Mouse (Mus musculus) intestine, embryonic 16.5 days (tissue): ENCODE data around the gene Ankrd36. TPM values are rescaled to one million over a fixed set of nuclear protein-coding genes. Genes with fewer than 3 reads are reported as not detected.

ENCODE experiments used
- ATAC-seq: fragments of 200-750 bp; cut with Nextera tagmentation; 2 replicates; pipeline ENCODE4 v1.8.0; 2017; ENCODE audit warnings: moderate TSS enrichment, moderate library complexity
- H3K27ac ChIP-seq: fragments of 300-500 bp; sonication (generic); 2 replicates; pipeline ENCODE4 v1.5.1; 2014; ENCODE audit warnings: mild to moderate bottlenecking, low read length
- H3K27me3 ChIP-seq: fragments of 300-500 bp; sonication (generic); replicated peaks from 2 replicates; pipeline ENCODE4 v1.6.1; 2014; ENCODE audit warnings: low read length, control low read depth, mixed read lengths; ENCODE audit not compliant: control insufficient read depth, insufficient read depth
- H3K36me3 ChIP-seq: fragments of 300-500 bp; sonication (generic); 2 replicates; pipeline ENCODE4 v1.6.1; 2014; ENCODE audit warnings: low read length, control low read depth; ENCODE audit not compliant: control insufficient read depth, insufficient read depth
- H3K4me1 ChIP-seq: fragments of 300-500 bp; sonication (generic); 2 replicates; pipeline ENCODE4 v1.6.1; 2014; ENCODE audit warnings: low read length, control low read depth, mixed read lengths; ENCODE audit not compliant: control insufficient read depth, insufficient read depth
- H3K4me2 ChIP-seq: fragments of 300-500 bp; sonication (generic); 2 replicates; pipeline ENCODE4 v1.6.1; 2014; ENCODE audit warnings: low read depth, low read length, control low read depth
- H3K4me3 ChIP-seq: fragments of 300-500 bp; sonication (generic); 2 replicates; pipeline ENCODE4 v1.5.1; 2014; ENCODE audit warnings: mild to moderate bottlenecking, low read length
- H3K9ac ChIP-seq: fragments of 300-500 bp; sonication (generic); 2 replicates; pipeline ENCODE4 v1.6.1; 2014; ENCODE audit warnings: low read depth, low read length
- H3K9me3 ChIP-seq: fragments of 300-500 bp; sonication (generic); 2 replicates; pipeline ENCODE4 v1.6.1; 2016; ENCODE audit warnings: low read length, control low read depth; ENCODE audit not compliant: control insufficient read depth
- WGBS: fragments of 180-500 bp; shearing (Covaris S2); extraction: QIAGEN DNeasy Blood & Tissue Kit; methylation state at CpG from one replicate; pipeline ENCODE4 v1.1.7; 2014; 5-methylcytosine and 5-hydroxymethylcytosine counted together
- polyA plus RNA-seq: library from polyadenylated mRNA; unstranded; fragments of >200 nt; fragmentation: Nextera tagmentation; extraction: Ambion mirVana; gene quantifications from 2 replicates; pipeline ENCODE4 v1.2.1, GENCODE M21; 2015

Ankrd36 gene
- polyA plus RNA-seq, 1 experiment from 2014 or later, result not detected

DNA sequence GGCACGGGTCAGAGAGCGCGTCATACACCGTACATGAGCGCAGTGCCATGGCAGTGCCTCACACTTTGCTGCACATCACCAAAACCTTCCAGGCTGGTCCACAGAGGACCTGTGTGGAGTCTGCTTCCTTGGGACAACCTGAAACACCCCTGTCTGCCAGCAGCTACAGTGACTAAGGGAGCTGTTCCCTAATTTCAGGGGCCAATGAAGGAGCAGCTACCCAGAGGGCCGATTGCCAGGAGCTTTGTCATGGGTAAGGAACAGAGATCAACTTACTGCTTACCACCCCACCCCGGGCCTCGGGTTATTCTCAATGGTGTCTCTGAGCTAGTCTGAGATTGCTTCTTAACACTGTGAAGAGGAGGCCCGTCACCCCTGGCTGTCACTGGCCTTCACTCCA lies 145.7 kb downstream of the Ankrd36 start:
- Histone ChIP-seq H3K27me3 (no peaks in the 10 kb centered on the region), H3K9me3 (no peaks in the 10 kb centered on the region), H3K9ac (no peak overlapping the region), H3K27ac (no peak overlapping the region), H3K36me3 (peaks cover 22% of the 10 kb centered on the region; the same call in 1 of the 2 replicates), H3K4me2 (no peak overlapping the region), H3K4me3 (no peak overlapping the region), H3K4me1 (no peaks in the 10 kb centered on the region)
- no peak for ATAC-seq
- 91% methylated on average over 9 of the region's 9 CpGs for WGBS

DNA sequence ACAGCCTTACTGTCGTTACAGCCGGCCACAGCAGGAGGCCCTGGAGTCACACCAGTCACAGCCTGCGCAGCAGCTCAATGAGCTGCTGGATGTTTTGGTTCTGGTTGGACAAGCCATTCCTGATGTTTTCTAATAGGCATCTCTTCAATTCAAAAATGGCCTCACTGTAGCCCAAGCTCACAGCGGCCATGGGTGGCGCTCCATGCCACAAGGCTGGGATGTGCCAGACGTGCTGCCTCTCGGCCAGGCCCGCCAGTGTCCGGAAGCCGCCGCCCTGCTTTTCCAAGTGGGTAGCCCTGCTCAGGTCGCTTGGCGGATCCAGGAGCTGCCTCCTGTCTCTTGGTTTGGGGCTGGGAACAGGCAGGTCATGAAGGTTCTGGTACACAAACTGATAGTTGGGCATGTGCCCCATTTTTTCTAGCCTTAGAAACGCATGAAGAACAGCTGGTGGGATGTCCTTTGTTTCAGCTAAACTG lies 146.2 kb downstream of the Ankrd36 start, which contains the start of gene Mrps24:
Gene Mrps24, minus strand, starts transcription at position 51 of the 476 bp plus-strand sequence.
- H3K27ac ChIP-seq, result no peak within 1 kb of the TSS
- no peak within 1 kb of the TSS for H3K4me3 ChIP-seq
- no peak for ATAC-seq
- H3K36me3 ChIP-seq, result peaks cover 22% of the 10 kb centered on the region; the same call in 1 of the 2 replicates
- H3K4me1 ChIP-seq, result no peaks in the 10 kb centered on the region
- no peak within 1 kb of the TSS for H3K4me2 ChIP-seq
- H3K9ac ChIP-seq, result no peak within 1 kb of the TSS
- no peaks in the 10 kb centered on the region for H3K9me3 ChIP-seq
- H3K27me3 ChIP-seq, result no peaks in the 10 kb centered on the region
- WGBS, result 82% methylated on average over 14 of the region's 14 CpGs

DNA sequence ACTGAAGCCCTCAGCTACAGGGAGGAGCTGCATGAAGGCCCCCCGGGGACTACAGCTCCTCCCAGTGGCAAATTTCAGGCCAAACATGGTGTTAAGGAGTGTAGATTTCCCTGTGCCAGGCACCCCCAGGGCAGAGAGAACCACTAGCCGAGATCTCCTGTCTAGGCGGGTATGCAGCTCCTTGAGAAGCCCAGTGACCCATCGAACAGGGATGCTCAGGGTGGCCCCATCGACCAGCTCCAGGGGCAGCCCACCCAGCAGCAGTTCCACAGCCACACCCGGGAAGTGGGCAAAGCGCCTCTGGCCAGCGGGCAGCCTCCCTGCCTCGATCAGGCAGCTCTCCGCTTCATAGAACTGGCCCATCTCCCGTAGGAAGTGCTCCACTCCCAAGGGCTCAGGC lies 146.8 kb downstream of the Ankrd36 start:
- Histone ChIP-seq H3K4me2 (no peak overlapping the region), H3K9me3 (no peaks in the 10 kb centered on the region), H3K36me3 (peaks cover 22% of the 10 kb centered on the region; the same call in 1 of the 2 replicates), H3K4me1 (no peaks in the 10 kb centered on the region), H3K27ac (no peak overlapping the region), H3K27me3 (no peaks in the 10 kb centered on the region), H3K9ac (no peak overlapping the region), H3K4me3 (no peak overlapping the region)
- no peak for ATAC-seq
- WGBS, result 86% methylated on average over 11 of the region's 11 CpGs

DNA sequence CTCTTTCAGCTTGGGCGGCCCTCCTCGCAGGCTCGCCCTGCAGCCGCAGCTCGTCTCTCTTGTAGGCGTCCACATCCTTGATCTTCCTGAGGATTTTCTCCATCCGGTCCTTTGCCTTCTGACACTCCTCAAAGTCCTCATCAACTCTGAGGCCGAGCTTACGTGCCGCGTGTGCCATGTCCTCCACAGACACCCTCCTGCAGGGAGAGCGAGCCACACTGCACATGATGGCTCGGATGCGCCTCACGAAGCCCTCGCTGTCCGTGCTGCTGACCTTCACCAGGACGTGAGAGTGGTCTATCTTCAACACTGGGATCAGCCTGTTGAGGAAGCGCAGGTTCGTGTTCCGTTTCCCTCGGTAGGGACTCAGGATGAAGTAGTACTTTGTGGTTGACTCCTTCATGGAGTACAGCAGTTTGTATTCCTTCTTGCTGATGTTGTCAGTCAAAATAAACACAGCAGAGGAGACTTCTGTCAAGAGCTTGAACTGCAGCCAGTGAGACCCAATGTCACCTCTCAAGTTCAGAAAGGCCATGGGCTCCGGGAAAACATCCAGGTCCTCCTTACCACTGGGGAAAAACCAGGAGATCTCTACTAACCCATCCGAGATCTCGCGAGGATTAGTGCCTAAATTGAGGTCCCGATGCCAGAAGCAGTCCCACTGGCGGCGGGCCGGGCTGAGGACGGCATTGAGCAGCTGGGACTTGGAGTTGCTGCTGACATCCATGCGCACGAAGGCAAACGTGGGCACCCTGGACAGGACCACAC lies 147.6 kb downstream of the Ankrd36 start:
- no peak for ATAC-seq
- no peak overlapping the region for H3K9ac ChIP-seq
- H3K4me2 ChIP-seq, result no peak overlapping the region
- no peak overlapping the region for H3K4me3 ChIP-seq
- H3K27ac ChIP-seq, result no peak overlapping the region
- H3K36me3 ChIP-seq, result peaks cover 24% of the 10 kb centered on the region; the same call in 1 of the 2 replicates
- H3K9me3 ChIP-seq, result no peaks in the 10 kb centered on the region
- no peaks in the 10 kb centered on the region for H3K4me1 ChIP-seq
- H3K27me3 ChIP-seq, result no peaks in the 10 kb centered on the region
- WGBS, result 91% methylated on average over 34 of the region's 34 CpGs

DNA sequence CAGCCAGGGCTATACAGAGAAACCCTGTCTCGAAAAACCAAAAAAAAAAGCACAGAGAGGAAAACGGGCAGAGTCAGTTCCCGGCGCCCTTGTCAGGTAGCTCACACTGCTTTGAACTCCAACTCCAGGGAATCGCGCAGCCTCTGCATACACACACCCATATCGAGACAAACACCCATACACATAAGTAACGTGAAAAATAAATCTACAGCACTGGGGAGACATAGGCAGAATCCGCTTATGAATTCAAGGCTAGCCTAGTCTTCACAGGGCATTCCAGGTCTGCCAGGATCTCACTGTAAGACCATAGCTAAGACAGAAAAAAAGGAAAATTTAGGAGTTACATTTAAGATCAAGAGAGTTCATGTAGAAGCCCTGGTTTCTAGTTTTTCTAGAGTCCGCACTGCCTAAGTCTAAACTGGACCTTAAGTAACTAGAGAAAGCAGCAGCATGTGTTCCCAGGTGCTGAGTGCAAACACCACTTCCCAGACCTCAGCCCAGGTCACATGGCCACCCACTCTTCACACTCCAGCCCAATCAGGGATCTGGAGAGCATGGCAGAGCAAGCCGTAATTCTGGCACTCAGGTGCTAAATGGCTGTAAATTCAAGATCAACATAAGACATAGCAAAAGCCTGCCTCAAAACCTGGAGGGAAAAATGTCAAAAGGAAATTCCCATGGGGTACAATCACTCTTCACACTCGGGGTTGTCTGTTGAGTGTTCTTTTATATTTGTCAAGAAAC lies 149.3 kb downstream of the Ankrd36 start:
- Histone ChIP-seq H3K27ac (no peak overlapping the region), H3K4me2 (no peak overlapping the region), H3K4me1 (no peaks in the 10 kb centered on the region), H3K36me3 (peaks cover 29% of the 10 kb centered on the region; the same call in 1 of the 2 replicates), H3K9me3 (no peaks in the 10 kb centered on the region), H3K9ac (no peak overlapping the region), H3K27me3 (no peaks in the 10 kb centered on the region), H3K4me3 (no peak overlapping the region)
- 92% methylated on average over 12 of the region's 12 CpGs for WGBS
- no peak for ATAC-seq

DNA sequence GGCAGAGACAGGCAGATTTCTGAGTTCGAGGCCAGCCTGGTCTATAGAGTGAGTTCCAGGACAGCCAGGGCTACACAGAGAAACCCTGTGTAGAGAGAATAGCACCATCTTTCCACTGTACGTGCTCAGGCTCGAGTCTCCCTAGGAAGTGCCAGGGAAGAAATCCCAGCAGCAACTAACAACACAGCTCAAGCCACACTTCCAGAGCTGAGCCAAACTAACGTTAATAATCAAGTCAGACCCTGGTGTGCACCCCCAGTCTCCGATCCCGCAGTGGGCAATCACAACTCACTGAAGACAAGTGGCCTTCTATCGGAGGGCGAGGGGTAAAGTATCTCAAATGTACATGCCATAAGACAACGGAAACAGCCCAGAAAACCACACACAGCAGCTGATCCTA lies 160.1 kb downstream of the Ankrd36 start:
- Histone ChIP-seq H3K4me2 (no peak overlapping the region), H3K36me3 (0 out of 2 replicates have a peak, but pooled peaks cover 2% of the 10 kb centered on the region), H3K4me3 (no peak overlapping the region), H3K27ac (no peak overlapping the region), H3K4me1 (peaks cover 13% of the 10 kb centered on the region), H3K9ac (no peak overlapping the region), H3K27me3 (no peaks in the 10 kb centered on the region), H3K9me3 (no peaks in the 10 kb centered on the region)
- WGBS, result 90% methylated on average over 9 of the region's 9 CpGs
- ATAC-seq, result no peak

DNA sequence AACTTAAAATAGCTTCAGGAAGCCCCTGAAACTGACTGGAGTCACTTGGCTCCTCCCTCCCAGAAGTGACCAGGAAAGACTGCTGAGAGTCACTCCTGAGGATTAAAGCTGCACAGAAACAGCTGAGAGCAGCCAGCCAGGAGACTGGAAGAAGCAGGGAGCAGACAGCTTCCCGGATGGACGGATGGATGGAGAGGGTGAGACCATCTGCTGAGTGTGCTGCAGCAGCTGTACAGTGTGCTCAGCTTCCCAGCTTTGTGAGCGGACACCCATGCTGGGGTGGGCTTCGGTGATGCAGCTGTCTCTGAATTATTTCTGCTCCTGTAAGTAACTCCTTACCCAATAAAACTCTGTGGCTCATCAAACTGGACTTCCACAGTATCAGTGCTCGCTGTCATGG lies 162.9 kb downstream of the Ankrd36 start:
- no peak overlapping the region for H3K27ac ChIP-seq

DNA sequence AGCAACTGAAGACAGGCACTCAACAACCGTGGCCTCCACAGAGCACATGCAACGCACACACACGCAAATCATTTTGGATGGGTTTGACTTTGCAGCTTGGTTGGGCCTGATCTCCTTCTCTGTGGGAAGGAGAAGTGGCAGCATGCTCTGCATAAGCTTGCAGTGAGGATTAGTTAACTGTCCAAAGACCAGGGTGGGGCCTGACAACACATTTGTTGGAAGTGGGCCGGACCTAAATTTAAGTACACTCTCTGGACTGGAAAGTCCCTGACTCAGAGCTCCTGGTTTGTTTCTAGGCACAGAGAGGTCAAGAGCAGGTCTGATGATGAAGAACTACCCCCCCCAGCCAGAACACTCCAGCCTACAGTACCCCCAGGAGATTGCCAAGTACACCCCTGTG lies 164.8 kb downstream of the Ankrd36 start:
- Histone ChIP-seq H3K36me3 (no peaks in the 10 kb centered on the region), H3K9me3 (no peaks in the 10 kb centered on the region), H3K4me3 (no peak overlapping the region), H3K9ac (no peak overlapping the region), H3K4me1 (peaks cover 20% of the 10 kb centered on the region), H3K4me2 (no peak overlapping the region), H3K27ac (no peak overlapping the region), H3K27me3 (no peaks in the 10 kb centered on the region)
- ATAC-seq, result no peak
- 87% methylated on average over 4 of the region's 4 CpGs for WGBS

More for the DNA sequence above, 162.9 kb downstream of the Ankrd36 start:
- no peak overlapping the region for H3K9ac ChIP-seq
- peaks cover 18% of the 10 kb centered on the region for H3K4me1 ChIP-seq
- no peaks in the 10 kb centered on the region for H3K27me3 ChIP-seq
- no peaks in the 10 kb centered on the region for H3K9me3 ChIP-seq
- H3K36me3 ChIP-seq, result no peaks in the 10 kb centered on the region
- WGBS, result 60% methylated on average over 5 of the region's 5 CpGs
- H3K4me3 ChIP-seq, result no peak overlapping the region
- H3K4me2 ChIP-seq, result no peak overlapping the region
- 0 out of 2 replicates have a peak, but pooled peaks have one; percentile 36 for ATAC-seq

DNA sequence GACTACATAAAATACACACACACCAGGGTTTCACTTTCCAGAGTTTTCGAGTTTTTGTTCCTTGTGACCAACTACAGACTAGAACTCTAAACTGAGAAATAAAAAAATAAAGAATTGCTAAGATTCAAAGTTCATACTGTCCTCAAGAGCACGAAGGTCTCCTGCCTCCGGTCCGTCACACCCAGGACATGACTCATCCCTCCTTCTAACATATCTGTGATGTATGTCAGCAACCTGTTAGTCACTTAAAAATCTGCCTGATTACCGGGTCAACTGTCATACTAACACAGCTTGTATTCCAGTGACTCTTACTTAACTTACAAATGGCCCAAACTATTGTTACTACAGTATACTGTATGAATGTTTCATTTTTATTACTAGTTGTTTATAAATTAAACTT lies 167.7 kb downstream of the Ankrd36 start:
- Histone ChIP-seq H3K4me2 (no peak overlapping the region), H3K27ac (no peak overlapping the region; the same call in 1 of the 2 replicates), H3K27me3 (no peaks in the 10 kb centered on the region), H3K9ac (no peak overlapping the region), H3K9me3 (no peaks in the 10 kb centered on the region), H3K4me1 (peaks cover 27% of the 10 kb centered on the region), H3K36me3 (no peaks in the 10 kb centered on the region), H3K4me3 (no peak overlapping the region)
- WGBS, result 60% methylated on average over 5 of the region's 5 CpGs
- ATAC-seq, result peak; percentile 45
